Mouse (Mus musculus) MEL (cell line): ENCODE data around the gene Hpse.

ENCODE experiments used
- CTCF ChIP-seq, 3 experiments: IDR thresholded peaks in 2 of 3; conservative IDR thresholded peaks in 1 of 3; 2 replicates each; pipeline ENCODE4 v1.5.1; 2011 to 2012; ENCODE audit warnings: low read length in 3 of 3, low read depth in 2 of 3, mild to moderate bottlenecking in 2 of 3, improper control_type of control experiment in 1 of 3, inconsistent platforms in 1 of 3, mixed read lengths in 1 of 3, moderate library complexity in 1 of 3; ENCODE audit not compliant: control insufficient read depth in 1 of 3, insufficient read depth in 1 of 3, poor library complexity in 1 of 3, severe bottlenecking in 1 of 3
- SIN3A ChIP-seq: IDR thresholded peaks from 2 replicates; pipeline ENCODE4 v1.6.1; 2012; ENCODE audit warnings: low read length, improper control_type of control experiment, inconsistent platforms

DNA sequence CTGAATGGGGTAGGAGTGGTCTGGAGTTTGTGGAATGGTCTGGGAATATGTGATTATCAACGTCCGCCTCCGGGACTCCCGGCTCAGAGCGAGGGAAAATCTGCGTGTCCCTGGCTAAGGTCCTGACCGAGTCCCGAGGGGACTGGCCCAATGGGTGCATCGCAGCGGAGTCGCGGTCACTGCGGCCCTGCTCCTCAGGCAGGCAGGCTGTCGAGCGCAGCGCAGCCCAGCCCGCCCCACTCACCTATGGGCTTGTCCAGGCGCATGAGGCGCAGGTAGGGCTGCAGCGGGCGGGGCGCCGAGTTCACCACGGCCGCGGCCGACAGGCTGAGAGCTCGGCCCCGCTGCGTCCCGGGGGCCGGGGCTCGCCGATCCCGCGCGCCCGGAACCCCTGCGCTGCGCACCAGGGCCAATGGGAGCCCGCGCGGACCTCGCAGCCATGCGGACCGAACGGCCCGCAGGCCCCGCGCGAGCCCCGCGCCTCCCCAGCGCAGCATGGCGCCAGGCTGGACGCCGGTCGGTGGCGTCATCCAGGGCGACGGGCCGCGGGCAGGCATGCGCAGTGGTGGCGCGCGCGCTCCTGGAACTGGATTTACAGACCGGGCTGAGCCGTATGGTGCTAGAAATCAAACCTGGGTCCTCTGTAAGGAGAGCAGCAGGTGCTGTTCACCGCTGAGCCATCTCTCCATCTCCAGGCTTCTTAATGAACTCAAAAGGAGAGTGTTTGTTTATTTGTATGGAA is 45.6 kb downstream of the Hpse start:
- TF ChIP-seq SIN3A = peak; percentile 83
- TF ChIP-seq CTCF (IDR thresholded peaks at IDR 0.05 in 2 of 3, conservative IDR thresholded peaks at IDR 0.05 in 1 of 3; ENCODE audit: control insufficient read depth in 1 of 3, insufficient read depth in 1 of 3, low read depth in 2 of 3, low read length in 3 of 3, poor library complexity in 1 of 3, severe bottlenecking in 1 of 3) = no peak
